Mouse (Mus musculus) midbrain, embryonic 14.5 days (tissue): ENCODE measurements around the gene Homer3. TPM values are rescaled to one million over a fixed set of nuclear protein-coding genes. Genes with fewer than 3 reads are reported as not detected.

Experiments used
- ATAC-seq: fragments of 200-750 bp; cut with Nextera tagmentation; 2 replicates; pipeline ENCODE4 v1.8.0; 2017; ENCODE audit warnings: moderate number of reproducible peaks, moderate library complexity; ENCODE audit not compliant: low FRiP score, low TSS enrichment
- DNase-seq: peaks from one replicate; pipeline ENCODE4 v3.0.0-alpha.2; 2015
- H3K27ac ChIP-seq: fragments of 300-500 bp; sonication (generic); replicated peaks from 2 replicates; pipeline ENCODE4 v1.5.1; 2014; ENCODE audit warnings: mild to moderate bottlenecking, low read depth, low read length, moderate library complexity
- H3K27me3 ChIP-seq: fragments of 300-500 bp; sonication (generic); 2 replicates; pipeline ENCODE4 v1.6.1; 2014; ENCODE audit warnings: low read length, control low read depth, mixed read lengths; ENCODE audit not compliant: control insufficient read depth, insufficient read depth
- H3K36me3 ChIP-seq: fragments of 300-500 bp; sonication (generic); 2 replicates; pipeline ENCODE4 v1.6.1; 2014; ENCODE audit warnings: low read length, control low read depth; ENCODE audit not compliant: control insufficient read depth, insufficient read depth
- H3K4me1 ChIP-seq: fragments of 300-500 bp; sonication (generic); 2 replicates; pipeline ENCODE4 v1.6.1; 2014; ENCODE audit warnings: mild to moderate bottlenecking, antibody characterized with exemption, low read length, control low read depth; ENCODE audit not compliant: control insufficient read depth, insufficient read depth
- H3K4me2 ChIP-seq: fragments of 300-500 bp; sonication (generic); 2 replicates; pipeline ENCODE4 v1.6.1; 2014; ENCODE audit warnings: mild to moderate bottlenecking, low read length, moderate library complexity
- H3K4me3 ChIP-seq: fragments of 300-500 bp; sonication (generic); replicated peaks from 2 replicates; pipeline ENCODE4 v1.5.1; 2014; ENCODE audit warnings: low read depth, low read length
- H3K9ac ChIP-seq: fragments of 300-500 bp; sonication (generic); replicated peaks from 2 replicates; pipeline ENCODE4 v1.6.1; 2014; ENCODE audit warnings: mild to moderate bottlenecking, low read length, moderate library complexity
- H3K9me3 ChIP-seq: fragments of 300-500 bp; sonication (generic); 2 replicates; pipeline ENCODE4 v1.6.1; 2016; ENCODE audit warnings: low read length, control low read depth, mixed read lengths; ENCODE audit not compliant: control insufficient read depth
- WGBS: fragments of 180-500 bp; shearing (Covaris S2); extraction: QIAGEN DNeasy Blood & Tissue Kit; methylation state at CpG from one replicate; pipeline ENCODE4 v1.1.7; 2014; 5-methylcytosine and 5-hydroxymethylcytosine counted together
- polyA plus RNA-seq: library from polyadenylated mRNA; unstranded; fragments of >200 nt; fragmentation: Nextera tagmentation; extraction: Ambion mirVana; gene quantifications from 2 replicates; pipeline ENCODE4 v1.2.1, GENCODE M21; 2014

Gene Homer3
- polyA plus RNA-seq, result 24.0 and 34.4 TPM in 2 replicates

GRCm38 (mm10) chr8:70282603-70283135, at the start of gene Homer3:
Homer3 (plus strand) TSS chr8:70282827.
- no peaks in the 10 kb centered on the region for H3K9me3 ChIP-seq
- H3K4me2 ChIP-seq, result peak within 1 kb of the TSS; percentile 65
- peak within 1 kb of the TSS; percentile 78 for H3K4me3 ChIP-seq
- ATAC-seq (peak; percentile 91), DNase-seq (peak; percentile 88)
- H3K27ac ChIP-seq, result peak within 1 kb of the TSS; percentile 71
- WGBS, result 2% methylated on average over 36 of the region's 36 CpGs
- peak within 1 kb of the TSS; percentile 86 for H3K9ac ChIP-seq
- H3K4me1 ChIP-seq, result 0 out of 2 replicates have a peak, but pooled peaks cover 12% of the 10 kb centered on the region
- peaks cover 26% of the 10 kb centered on the region for H3K36me3 ChIP-seq
- H3K27me3 ChIP-seq, result no peaks in the 10 kb centered on the region

GRCm38 (mm10) chr8:70233606-70234005, 49.0 kb upstream of the Homer3 start:
- H3K27ac ChIP-seq, result peak overlapping the region; percentile 95
- peak overlapping the region; percentile 85 for H3K4me3 ChIP-seq
- H3K36me3 ChIP-seq, result peaks cover 51% of the 10 kb centered on the region
- peak; percentile 9; the same call in 1 of the 2 replicates for ATAC-seq
- H3K9ac ChIP-seq, result peak overlapping the region; percentile 91
- no peaks in the 10 kb centered on the region for H3K9me3 ChIP-seq
- H3K4me2 ChIP-seq, result peak overlapping the region; percentile 88
- no peaks in the 10 kb centered on the region for H3K27me3 ChIP-seq
- 8% methylated on average over 13 of the region's 13 CpGs for WGBS
- DNase-seq, result no peak
- peaks cover 18% of the 10 kb centered on the region for H3K4me1 ChIP-seq

- H3K27ac ChIP-seq, result peak within 1 kb of the TSS; percentile 95
- H3K27me3 ChIP-seq, result no peaks in the 10 kb centered on the region
- peaks cover 52% of the 10 kb centered on the region for H3K36me3 ChIP-seq
- WGBS, result under 1% methylated on average over 67 of the region's 67 CpGs
- peak within 1 kb of the TSS; percentile 88 for H3K4me2 ChIP-seq
- peak; percentile 95 for ATAC-seq
- peaks cover 18% of the 10 kb centered on the region for H3K4me1 ChIP-seq
- peak within 1 kb of the TSS; percentile 85 for H3K4me3 ChIP-seq
- DNase-seq, result peak; percentile 99
- H3K9me3 ChIP-seq, result no peaks in the 10 kb centered on the region
- H3K9ac ChIP-seq, result peak within 1 kb of the TSS; percentile 91
Observed at GRCm38 (mm10) chr8:70234080-70234780, 48.4 kb upstream of the Homer3 start, which contains the start of the genes Sugp2 and Armc6. Sugp2 (plus strand) TSS chr8:70234226. Armc6 (minus strand) TSS chr8:70234466.

- Histone ChIP-seq H3K4me3 (peak overlapping the region; percentile 85), H3K27ac (peak overlapping the region; percentile 95), H3K27me3 (no peaks in the 10 kb centered on the region), H3K4me2 (peak overlapping the region; percentile 88), H3K4me1 (peaks cover 18% of the 10 kb centered on the region), H3K36me3 (peaks cover 50% of the 10 kb centered on the region), H3K9ac (peak overlapping the region; percentile 91), H3K9me3 (no peaks in the 10 kb centered on the region)
- DNase-seq, result no peak
- no peak for ATAC-seq
- under 1% methylated on average over 15 of the region's 15 CpGs for WGBS
Observed at GRCm38 (mm10) chr8:70234781-70235128, 47.9 kb upstream of the Homer3 start.

- H3K27ac ChIP-seq, result no peak overlapping the region
- H3K4me3 ChIP-seq, result no peak overlapping the region
- no peak for DNase-seq
- H3K9ac ChIP-seq, result no peak overlapping the region
- peaks cover 66% of the 10 kb centered on the region for H3K36me3 ChIP-seq
- no peak overlapping the region for H3K4me2 ChIP-seq
- no peak for ATAC-seq
- H3K27me3 ChIP-seq, result no peaks in the 10 kb centered on the region
- no peaks in the 10 kb centered on the region for H3K9me3 ChIP-seq
- WGBS, result 87% methylated on average over 2 of the region's 2 CpGs
- peaks cover 17% of the 10 kb centered on the region for H3K4me1 ChIP-seq
Observed at GRCm38 (mm10) chr8:70237842-70238241, 44.8 kb upstream of the Homer3 start.

- DNase-seq (no peak), ATAC-seq (no peak)
- H3K27me3 ChIP-seq, result no peaks in the 10 kb centered on the region
- 88% methylated on average over 5 of the region's 5 CpGs for WGBS
- H3K4me2 ChIP-seq, result no peak overlapping the region
- no peak overlapping the region for H3K27ac ChIP-seq
- no peak overlapping the region for H3K9ac ChIP-seq
- H3K9me3 ChIP-seq, result no peaks in the 10 kb centered on the region
- peaks cover 90% of the 10 kb centered on the region for H3K36me3 ChIP-seq
- peaks cover 7% of the 10 kb centered on the region for H3K4me1 ChIP-seq
- no peak overlapping the region for H3K4me3 ChIP-seq
Observed at GRCm38 (mm10) chr8:70240642-70241041, 42.0 kb upstream of the Homer3 start.

GRCm38 (mm10) chr8:70246622-70247021, 36.0 kb upstream of the Homer3 start:
- Histone ChIP-seq H3K4me1 (0 out of 2 replicates have a peak, but pooled peaks cover 6% of the 10 kb centered on the region), H3K27ac (no peak overlapping the region), H3K4me3 (no peak overlapping the region), H3K36me3 (peaks cover 93% of the 10 kb centered on the region), H3K9ac (no peak overlapping the region), H3K4me2 (no peak overlapping the region), H3K9me3 (no peaks in the 10 kb centered on the region), H3K27me3 (no peaks in the 10 kb centered on the region)
- no peak for DNase-seq
- WGBS, result 96% methylated on average over 6 of the region's 6 CpGs
- no peak for ATAC-seq

GRCm38 (mm10) chr8:70247841-70248240, 34.8 kb upstream of the Homer3 start:
- Histone ChIP-seq H3K4me3 (no peak overlapping the region), H3K36me3 (peaks cover 93% of the 10 kb centered on the region)
- WGBS, result 62% methylated on average over 3 of the region's 3 CpGs

More at GRCm38 (mm10) chr8:70247841-70248240, 34.8 kb upstream of the Homer3 start:
- Histone ChIP-seq H3K27me3 (no peaks in the 10 kb centered on the region), H3K9ac (no peak overlapping the region), H3K27ac (0 out of 2 replicates have a peak overlapping the region, but pooled peaks have one; percentile 26), H3K4me1 (0 out of 2 replicates have a peak, but pooled peaks cover 6% of the 10 kb centered on the region), H3K4me2 (no peak overlapping the region), H3K9me3 (no peaks in the 10 kb centered on the region)
- DNase-seq (peak; percentile 59), ATAC-seq (no peak)
